Mouse (Mus musculus) megakaryocyte, embryonic 14.5 days (primary cell): ENCODE measurements around the gene Spata13. TPM values are rescaled to one million over a fixed set of nuclear protein-coding genes. Genes with fewer than 3 reads are reported as not detected.

Experiments used
- H3K27me3 ChIP-seq: replicated peaks from 2 replicates; pipeline ENCODE3; 2012; ENCODE audit warnings: inconsistent platforms
- H3K36me3 ChIP-seq: replicated peaks from 2 replicates; pipeline ENCODE3; 2012; ENCODE audit warnings: low read length, inconsistent platforms, mixed read lengths
- H3K4me1 ChIP-seq: 2 replicates; pipeline ENCODE4 v1.6.1; 2012; ENCODE audit warnings: inconsistent platforms
- H3K4me3 ChIP-seq: replicated peaks from 2 replicates; pipeline ENCODE3; 2012; ENCODE audit warnings: moderate library complexity, mild to moderate bottlenecking, inconsistent platforms
- H3K9me3 ChIP-seq: 2 replicates; pipeline ENCODE4 v1.6.1; 2012; ENCODE audit warnings: inconsistent platforms
- FLI1 ChIP-seq: IDR thresholded peaks from 2 replicates; pipeline ENCODE4 v1.6.1; 2012; ENCODE audit warnings: low read length, inconsistent platforms, mixed read lengths
- GATA1 ChIP-seq: IDR thresholded peaks from 3 replicates; pipeline ENCODE4 v1.6.1; 2012; ENCODE audit warnings: mixed read lengths, low read length, inconsistent platforms, borderline replicate concordance
- polyA plus RNA-seq: library from polyadenylated mRNA; stranded (reverse); fragments of >175 nt; gene quantifications from 2 replicates; pipeline ENCODE4 v1.2.3, GENCODE M21; 2012; ENCODE audit warnings: low replicate concordance; ENCODE audit not compliant: insufficient read depth

Spata13 gene
- polyA plus RNA-seq, 1 experiment, result 1.1 TPM

DNA sequence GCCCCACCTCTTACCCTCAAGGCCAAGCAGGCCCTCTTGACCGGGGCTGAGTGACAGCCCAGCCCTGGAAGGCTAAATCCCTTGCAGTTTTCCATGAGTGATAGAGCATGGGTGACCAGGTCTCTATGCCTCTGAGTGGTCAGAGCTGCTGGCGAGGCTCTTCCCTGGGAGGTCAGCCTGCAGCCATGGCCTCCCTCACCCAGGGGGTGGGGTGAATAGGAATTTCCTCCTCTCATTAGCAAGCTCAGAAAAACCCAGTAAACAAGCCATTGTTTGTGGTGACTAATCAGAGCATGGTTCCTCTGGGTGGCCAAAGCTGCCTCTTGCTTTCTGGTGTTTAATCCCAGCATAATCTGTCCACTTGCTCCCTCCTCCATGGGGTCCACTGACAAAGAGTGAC lies 131.2 kb downstream of the Spata13 start:
- TF ChIP-seq GATA1 (no peak), FLI1 (no peak)
- Histone ChIP-seq H3K4me3 (no peak overlapping the region), H3K36me3 (peaks cover 30% of the 10 kb centered on the region), H3K9me3 (no peaks in the 10 kb centered on the region), H3K27me3 (peaks cover 17% of the 10 kb centered on the region), H3K4me1 (peaks cover 11% of the 10 kb centered on the region; the same call in 1 of the 2 replicates)

DNA sequence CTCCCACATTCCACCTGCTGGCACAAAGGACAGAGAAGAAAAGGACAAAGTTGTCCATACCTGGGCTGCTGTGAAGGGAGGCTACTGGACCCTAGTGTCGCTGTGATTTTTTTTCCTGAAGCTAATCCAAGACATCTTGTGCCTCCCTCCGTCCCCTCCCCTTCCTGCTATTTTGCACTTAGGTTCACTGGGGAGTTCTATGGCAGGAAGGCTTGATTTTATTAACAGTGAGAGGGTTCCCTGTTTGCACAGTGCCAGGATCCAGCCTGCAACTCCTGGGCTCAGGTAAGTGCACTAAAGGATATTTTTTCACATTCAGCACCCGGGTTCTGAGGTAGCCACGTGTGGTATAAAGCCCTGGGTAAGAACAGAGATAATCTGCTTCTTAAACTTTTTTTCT lies 134.1 kb downstream of the Spata13 start, which contains the start of gene C1qtnf9:
Gene C1qtnf9 (plus strand): TSS at position 251 of the 400 bp plus-strand sequence.
- TF ChIP-seq FLI1 (no peak), GATA1 (no peak)
- Histone ChIP-seq H3K27me3 (peaks cover 17% of the 10 kb centered on the region), H3K4me1 (peaks cover 17% of the 10 kb centered on the region), H3K4me3 (no peak within 1 kb of the TSS), H3K9me3 (no peaks in the 10 kb centered on the region), H3K36me3 (peaks cover 3% of the 10 kb centered on the region)

DNA sequence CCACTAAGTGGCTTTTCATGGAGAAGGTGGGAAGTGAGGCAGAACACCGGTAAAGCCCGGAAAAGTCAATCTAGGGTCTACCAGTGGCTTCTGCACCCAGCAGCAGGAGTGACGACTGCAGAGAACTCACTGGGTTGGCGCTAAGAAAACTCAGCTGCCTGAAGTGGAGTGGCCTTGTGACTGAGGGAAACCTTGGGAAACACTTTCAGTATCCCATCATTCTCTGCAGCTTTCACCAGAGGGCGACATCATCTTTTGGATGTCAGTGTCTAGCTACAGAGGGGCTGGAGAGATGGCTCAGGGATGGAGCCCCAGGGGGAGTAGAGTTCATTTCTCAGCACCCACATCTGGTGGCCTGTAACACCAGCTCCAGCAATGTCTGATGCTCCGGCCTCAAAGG lies 135.5 kb downstream of the Spata13 start:
- peaks cover 17% of the 10 kb centered on the region for H3K4me1 ChIP-seq

DNA sequence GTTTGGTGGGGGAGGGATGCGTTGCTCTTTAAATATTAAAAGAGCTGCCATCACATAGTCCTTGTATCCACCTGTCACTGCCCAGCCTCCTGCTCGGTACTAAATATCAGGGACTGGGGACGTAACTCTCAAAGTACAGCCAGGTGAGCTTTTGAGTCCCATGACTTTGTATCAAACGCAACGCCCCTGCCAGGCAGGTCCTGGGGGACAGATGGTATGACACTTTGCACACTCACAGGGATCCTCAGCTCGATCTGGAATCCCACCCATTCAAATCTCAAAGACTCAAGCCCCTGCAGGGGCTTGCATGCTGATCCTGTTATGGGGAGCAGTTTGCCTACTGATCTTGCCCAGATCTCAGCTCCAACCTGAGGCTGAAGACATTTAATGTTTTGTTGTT lies 136.8 kb downstream of the Spata13 start:
- H3K4me1 ChIP-seq, result peaks cover 8% of the 10 kb centered on the region
- H3K36me3 ChIP-seq, result no peaks in the 10 kb centered on the region
- H3K27me3 ChIP-seq, result peaks cover 10% of the 10 kb centered on the region
- no peaks in the 10 kb centered on the region for H3K9me3 ChIP-seq
- TF ChIP-seq FLI1 (no peak), GATA1 (no peak)
- no peak overlapping the region for H3K4me3 ChIP-seq

More for the DNA sequence above, 135.5 kb downstream of the Spata13 start:
- Histone ChIP-seq H3K4me3 (no peak overlapping the region), H3K9me3 (no peaks in the 10 kb centered on the region), H3K27me3 (peaks cover 17% of the 10 kb centered on the region), H3K36me3 (no peaks in the 10 kb centered on the region)
- TF ChIP-seq GATA1 (no peak), FLI1 (no peak)

DNA sequence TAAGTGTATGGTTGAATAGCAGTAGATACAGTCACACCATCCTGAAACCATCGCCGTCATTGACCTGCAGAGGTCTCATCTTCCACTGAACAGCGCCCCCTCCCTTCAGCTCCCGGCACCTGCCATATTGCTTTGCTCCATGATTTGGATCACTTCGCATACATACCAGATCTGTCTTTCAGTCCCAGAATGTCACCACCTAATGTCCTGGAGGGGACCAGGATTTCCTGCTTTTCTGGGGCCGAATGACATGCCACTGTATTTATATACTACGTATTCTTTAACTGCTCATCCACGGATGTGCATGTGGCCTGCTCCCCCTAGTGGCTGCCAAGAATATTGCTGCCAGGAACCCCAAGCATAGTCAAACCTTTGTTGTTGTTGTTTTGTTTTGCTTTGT lies 137.3 kb downstream of the Spata13 start:
- Histone ChIP-seq H3K9me3 (no peaks in the 10 kb centered on the region), H3K36me3 (no peaks in the 10 kb centered on the region), H3K4me3 (peak overlapping the region; percentile 91), H3K4me1 (peaks cover 6% of the 10 kb centered on the region), H3K27me3 (peaks cover 5% of the 10 kb centered on the region)
- TF ChIP-seq GATA1 (no peak), FLI1 (no peak)

DNA sequence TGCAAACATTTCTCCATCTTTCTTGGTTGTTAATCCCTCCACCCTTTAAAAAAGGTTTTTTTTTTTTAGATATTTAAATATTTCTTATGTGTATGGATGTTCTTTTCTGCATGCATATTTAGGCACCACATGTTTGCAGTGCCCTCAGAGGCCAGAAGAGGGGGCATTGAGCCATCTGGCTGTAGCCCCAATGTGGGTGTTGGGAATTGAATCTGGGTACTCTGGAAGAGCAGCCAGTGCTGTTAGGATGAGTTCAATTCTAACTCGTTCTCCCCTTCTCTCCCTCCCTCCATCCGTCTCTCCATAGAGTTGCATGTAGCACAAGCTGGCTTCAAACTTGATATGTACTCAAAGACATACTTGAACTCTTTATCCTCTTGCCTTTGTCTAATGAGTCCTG lies 139.7 kb downstream of the Spata13 start:
- no peak for TF ChIP-seq FLI1
- TF ChIP-seq GATA1, result no peak
- Histone ChIP-seq H3K4me1 (peaks cover 15% of the 10 kb centered on the region), H3K27me3 (peaks cover 6% of the 10 kb centered on the region), H3K4me3 (no peak overlapping the region), H3K36me3 (no peaks in the 10 kb centered on the region), H3K9me3 (no peaks in the 10 kb centered on the region)

DNA sequence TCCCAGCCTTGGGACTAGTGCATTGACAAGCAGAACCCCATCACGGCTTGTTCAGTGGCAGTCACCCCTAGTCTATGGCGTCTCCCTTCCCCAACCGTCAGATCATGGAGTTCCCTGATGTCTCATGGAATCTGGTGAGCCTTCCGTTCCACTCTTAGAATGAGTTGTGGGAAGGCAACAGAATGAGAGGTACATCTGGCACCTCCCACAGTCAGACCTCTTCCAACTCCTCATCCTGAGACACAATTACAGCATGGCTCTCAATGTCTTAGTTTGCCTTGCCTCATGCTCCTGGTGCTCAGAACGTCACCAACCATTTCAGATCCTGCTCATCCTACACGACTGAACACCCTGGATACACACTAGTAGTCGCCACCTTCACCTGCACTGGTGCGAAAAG lies 142.7 kb downstream of the Spata13 start:
- Histone ChIP-seq H3K27me3 (peaks cover 10% of the 10 kb centered on the region), H3K4me3 (no peak overlapping the region), H3K9me3 (peaks cover 12% of the 10 kb centered on the region), H3K36me3 (no peaks in the 10 kb centered on the region), H3K4me1 (peaks cover 12% of the 10 kb centered on the region)
- TF ChIP-seq FLI1, result no peak
- TF ChIP-seq GATA1, result no peak

DNA sequence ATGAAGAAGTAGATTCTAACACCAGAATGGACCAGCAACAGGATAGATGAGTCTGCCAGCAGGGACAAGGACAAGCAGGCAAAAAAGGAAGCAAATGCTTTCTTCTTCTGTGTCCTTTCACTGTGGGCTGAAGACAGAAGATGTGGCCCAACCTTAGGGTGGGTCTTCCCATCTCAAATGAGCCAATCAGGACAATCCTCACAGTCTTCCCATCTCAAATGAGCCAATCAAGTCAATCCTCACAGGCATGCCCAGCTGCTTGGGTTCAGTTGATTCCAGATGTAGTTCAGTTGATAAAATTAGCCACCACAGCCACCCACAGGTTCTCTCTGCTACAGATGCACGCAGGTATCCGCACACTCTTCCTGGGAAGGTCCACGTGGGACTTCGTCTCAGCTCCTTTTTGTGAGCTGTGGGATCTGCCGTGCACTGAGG lies 143.7 kb downstream of the Spata13 start:
- no peak overlapping the region for H3K4me3 ChIP-seq
- no peak for TF ChIP-seq FLI1
- no peak for TF ChIP-seq GATA1
- peaks cover 8% of the 10 kb centered on the region for H3K27me3 ChIP-seq
- peaks cover 17% of the 10 kb centered on the region for H3K4me1 ChIP-seq
- peaks cover 12% of the 10 kb centered on the region for H3K9me3 ChIP-seq
- H3K36me3 ChIP-seq, result no peaks in the 10 kb centered on the region

DNA sequence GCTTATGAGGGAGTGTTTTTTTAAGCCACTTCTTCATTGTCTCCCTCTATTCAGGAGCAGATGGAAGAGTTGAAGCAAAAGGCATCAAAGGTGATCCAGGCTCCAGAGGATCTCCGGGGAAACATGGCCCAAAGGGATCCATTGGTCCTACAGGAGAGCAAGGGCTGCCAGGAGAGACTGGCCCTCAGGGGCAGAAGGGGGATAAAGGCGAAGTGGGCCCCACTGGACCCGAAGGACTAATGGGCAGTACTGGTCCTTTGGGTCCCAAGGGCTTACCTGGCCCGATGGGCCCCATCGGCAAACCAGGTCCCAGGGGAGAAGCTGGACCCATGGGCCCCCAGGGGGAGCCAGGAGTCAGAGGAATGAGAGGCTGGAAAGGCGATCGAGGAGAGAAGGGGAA lies 145.4 kb downstream of the Spata13 start:
- H3K4me1 ChIP-seq, result peaks cover 33% of the 10 kb centered on the region
- no peak overlapping the region for H3K4me3 ChIP-seq
- peaks cover 8% of the 10 kb centered on the region for H3K27me3 ChIP-seq
- no peak for TF ChIP-seq GATA1
- no peak for TF ChIP-seq FLI1
- H3K9me3 ChIP-seq, result peaks cover 12% of the 10 kb centered on the region
- no peaks in the 10 kb centered on the region for H3K36me3 ChIP-seq

DNA sequence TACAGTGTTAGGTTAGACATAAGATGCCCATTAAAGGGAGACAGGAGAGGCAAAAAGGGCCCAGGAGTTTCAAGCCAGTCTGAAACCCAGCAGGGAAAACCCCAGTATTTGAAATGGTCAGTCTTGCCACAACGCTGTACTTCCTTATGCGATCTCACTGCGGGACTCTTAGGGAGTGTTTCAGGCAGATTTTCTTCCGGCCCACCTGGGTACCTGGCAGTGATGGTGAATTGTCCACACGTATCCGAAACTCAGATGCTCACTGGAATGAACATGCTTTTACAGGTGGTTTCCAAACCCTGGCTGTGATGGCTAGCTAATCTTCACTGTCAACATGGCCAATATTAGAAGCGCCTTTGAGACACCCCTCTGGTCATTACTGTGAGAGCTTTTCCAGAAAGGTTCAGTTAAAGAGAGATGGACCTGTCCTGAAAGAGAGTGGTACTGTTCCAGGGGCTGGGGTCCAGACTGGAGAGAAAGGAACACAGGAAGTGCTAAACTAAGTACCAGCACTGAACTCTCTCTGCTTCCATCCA lies 148.4 kb downstream of the Spata13 start:
- TF ChIP-seq FLI1 (no peak), GATA1 (no peak)
- peaks cover 5% of the 10 kb centered on the region for H3K27me3 ChIP-seq
- peaks cover 35% of the 10 kb centered on the region for H3K4me1 ChIP-seq
- H3K9me3 ChIP-seq, result peaks cover 12% of the 10 kb centered on the region
- H3K36me3 ChIP-seq, result peaks cover 2% of the 10 kb centered on the region
- H3K4me3 ChIP-seq, result peak overlapping the region; percentile 84
